Mouse (Mus musculus): Measurements from ENCODE around the gene Fbxo40. TPM values are rescaled to one million over a fixed set of nuclear protein-coding genes. Genes with fewer than 3 reads are reported as not detected.

The Fbxo40 gene
- polyA plus RNA-seq, 1 experiment from 2014 or later: 0.06 TPM

GRCm38 (mm10) chr16:36929216-36929615 is 61.1 kb downstream of the Fbxo40 start:
- H3K27ac ChIP-seq (ENCODE audit: low read length): no peak overlapping the region
- 94% methylated on average over 7 of the region's 7 CpGs for WGBS (ENCODE audit: insufficient replicate concordance)
- peaks cover 13% of the 10 kb centered on the region; the same call in 1 of the 2 replicates for H3K36me3 ChIP-seq (ENCODE audit: control insufficient read depth, insufficient read depth)
- H3K4me3 ChIP-seq (ENCODE audit: low read depth, low read length): no peak overlapping the region
- peaks cover 4% of the 10 kb centered on the region for H3K4me1 ChIP-seq (ENCODE audit: control insufficient read depth, low read depth, low read length)
- H3K27me3 ChIP-seq (ENCODE audit: control insufficient read depth, insufficient read depth, low read depth, low read length): no peaks in the 10 kb centered on the region
- no peak overlapping the region for H3K9ac ChIP-seq (ENCODE audit: low read depth, low read length)
- no peak overlapping the region for H3K4me2 ChIP-seq (ENCODE audit: low read depth, low read length)
- ATAC-seq (ENCODE audit: low read depth): no peak
- no peaks in the 10 kb centered on the region for H3K9me3 ChIP-seq (replicated peaks; ENCODE audit: control insufficient read depth, low read length)

- no peak overlapping the region for H3K4me3 ChIP-seq (ENCODE audit: low read depth, low read length)
- no peaks in the 10 kb centered on the region for H3K9me3 ChIP-seq (replicated peaks; ENCODE audit: control insufficient read depth, low read length)
- H3K27ac ChIP-seq (ENCODE audit: low read length): no peak overlapping the region
- ATAC-seq (ENCODE audit: low read depth): no peak
- H3K9ac ChIP-seq (ENCODE audit: low read depth, low read length): no peak overlapping the region
- no peaks in the 10 kb centered on the region for H3K4me1 ChIP-seq (ENCODE audit: control insufficient read depth, low read depth, low read length)
- WGBS (ENCODE audit: insufficient replicate concordance): 84% methylated on average over 8 of the region's 8 CpGs
- no peaks in the 10 kb centered on the region for H3K27me3 ChIP-seq (ENCODE audit: control insufficient read depth, insufficient read depth, low read depth, low read length)
- H3K36me3 ChIP-seq (ENCODE audit: control insufficient read depth, insufficient read depth): peaks cover 13% of the 10 kb centered on the region; the same call in 1 of the 2 replicates
- H3K4me2 ChIP-seq (ENCODE audit: low read depth, low read length): no peak overlapping the region
These were observed 62.2 kb downstream of the Fbxo40 start for GRCm38 (mm10) chr16:36928106-36928500.

GRCm38 (mm10) chr16:36927495-36928105 is 62.7 kb downstream of the Fbxo40 start:
- Histone ChIP-seq H3K4me3 (ENCODE audit: low read depth, low read length) (no peak overlapping the region), H3K9ac (ENCODE audit: low read depth, low read length) (no peak overlapping the region), H3K4me1 (ENCODE audit: control insufficient read depth, low read depth, low read length) (no peaks in the 10 kb centered on the region), H3K4me2 (ENCODE audit: low read depth, low read length) (no peak overlapping the region), H3K27ac (ENCODE audit: low read length) (no peak overlapping the region), H3K36me3 (ENCODE audit: control insufficient read depth, insufficient read depth) (peaks cover 13% of the 10 kb centered on the region; the same call in 1 of the 2 replicates), H3K27me3 (ENCODE audit: control insufficient read depth, insufficient read depth, low read depth, low read length) (no peaks in the 10 kb centered on the region), H3K9me3 (replicated peaks; ENCODE audit: control insufficient read depth, low read length) (no peaks in the 10 kb centered on the region)
- no peak for ATAC-seq (ENCODE audit: low read depth)
- WGBS (ENCODE audit: insufficient replicate concordance): 59% methylated on average over 10 of the region's 10 CpGs

GRCm38 (mm10) chr16:36926514-36927447 is 63.5 kb downstream of the Fbxo40 start:
- Histone ChIP-seq H3K4me3 (ENCODE audit: low read depth, low read length) (no peak overlapping the region), H3K9me3 (replicated peaks; ENCODE audit: control insufficient read depth, low read length) (no peaks in the 10 kb centered on the region), H3K27me3 (ENCODE audit: control insufficient read depth, insufficient read depth, low read depth, low read length) (no peaks in the 10 kb centered on the region), H3K36me3 (ENCODE audit: control insufficient read depth, insufficient read depth) (peaks cover 10% of the 10 kb centered on the region; the same call in 1 of the 2 replicates), H3K4me1 (ENCODE audit: control insufficient read depth, low read depth, low read length) (no peaks in the 10 kb centered on the region), H3K4me2 (ENCODE audit: low read depth, low read length) (no peak overlapping the region), H3K27ac (ENCODE audit: low read length) (no peak overlapping the region), H3K9ac (ENCODE audit: low read depth, low read length) (no peak overlapping the region)
- ATAC-seq (ENCODE audit: low read depth): no peak
- 78% methylated on average over 10 of the region's 10 CpGs for WGBS (ENCODE audit: insufficient replicate concordance)

GRCm38 (mm10) chr16:36925797-36926196 is 64.5 kb downstream of the Fbxo40 start:
- H3K4me2 ChIP-seq (ENCODE audit: low read depth, low read length): no peak overlapping the region
- 68% methylated on average over 6 of the region's 6 CpGs for WGBS (ENCODE audit: insufficient replicate concordance)
- H3K4me1 ChIP-seq (ENCODE audit: control insufficient read depth, low read depth, low read length): no peaks in the 10 kb centered on the region
- H3K27ac ChIP-seq (ENCODE audit: low read length): no peak overlapping the region
- ATAC-seq (ENCODE audit: low read depth): no peak
- H3K36me3 ChIP-seq (ENCODE audit: control insufficient read depth, insufficient read depth): peaks cover 10% of the 10 kb centered on the region; the same call in 1 of the 2 replicates
- H3K27me3 ChIP-seq (ENCODE audit: control insufficient read depth, insufficient read depth, low read depth, low read length): no peaks in the 10 kb centered on the region
- no peaks in the 10 kb centered on the region for H3K9me3 ChIP-seq (replicated peaks; ENCODE audit: control insufficient read depth, low read length)
- no peak overlapping the region for H3K4me3 ChIP-seq (ENCODE audit: low read depth, low read length)
- no peak overlapping the region for H3K9ac ChIP-seq (ENCODE audit: low read depth, low read length)

GRCm38 (mm10) chr16:36925351-36925750 is 64.9 kb downstream of the Fbxo40 start:
- Histone ChIP-seq H3K4me3 (ENCODE audit: low read depth, low read length) (no peak overlapping the region), H3K36me3 (ENCODE audit: control insufficient read depth, insufficient read depth) (peaks cover 10% of the 10 kb centered on the region; the same call in 1 of the 2 replicates), H3K4me2 (ENCODE audit: low read depth, low read length) (no peak overlapping the region), H3K9me3 (replicated peaks; ENCODE audit: control insufficient read depth, low read length) (no peaks in the 10 kb centered on the region), H3K27me3 (ENCODE audit: control insufficient read depth, insufficient read depth, low read depth, low read length) (no peaks in the 10 kb centered on the region), H3K4me1 (ENCODE audit: control insufficient read depth, low read depth, low read length) (no peaks in the 10 kb centered on the region), H3K27ac (ENCODE audit: low read length) (no peak overlapping the region), H3K9ac (ENCODE audit: low read depth, low read length) (no peak overlapping the region)
- WGBS (ENCODE audit: insufficient replicate concordance): 80% methylated on average over 6 of the region's 6 CpGs
- ATAC-seq (ENCODE audit: low read depth): no peak

GRCm38 (mm10) chr16:36924312-36924711 is 66.0 kb downstream of the Fbxo40 start:
- Histone ChIP-seq H3K4me3 (ENCODE audit: low read depth, low read length) (no peak overlapping the region), H3K4me1 (ENCODE audit: control insufficient read depth, low read depth, low read length) (no peaks in the 10 kb centered on the region), H3K27me3 (ENCODE audit: control insufficient read depth, insufficient read depth, low read depth, low read length) (no peaks in the 10 kb centered on the region), H3K27ac (ENCODE audit: low read length) (no peak overlapping the region), H3K9ac (ENCODE audit: low read depth, low read length) (no peak overlapping the region), H3K36me3 (ENCODE audit: control insufficient read depth, insufficient read depth) (peaks cover 8% of the 10 kb centered on the region; the same call in 1 of the 2 replicates), H3K9me3 (replicated peaks; ENCODE audit: control insufficient read depth, low read length) (no peaks in the 10 kb centered on the region), H3K4me2 (ENCODE audit: low read depth, low read length) (no peak overlapping the region)
- 76% methylated on average over 8 of the region's 8 CpGs for WGBS (ENCODE audit: insufficient replicate concordance)
- ATAC-seq (ENCODE audit: low read depth): no peak

- 69% methylated on average over 6 of the region's 6 CpGs for WGBS (ENCODE audit: insufficient replicate concordance)
- no peak for ATAC-seq (ENCODE audit: low read depth)
- Histone ChIP-seq H3K9me3 (replicated peaks; ENCODE audit: control insufficient read depth, low read length) (no peaks in the 10 kb centered on the region), H3K4me3 (ENCODE audit: low read depth, low read length) (no peak overlapping the region), H3K27me3 (ENCODE audit: control insufficient read depth, insufficient read depth, low read depth, low read length) (no peaks in the 10 kb centered on the region), H3K9ac (ENCODE audit: low read depth, low read length) (no peak overlapping the region), H3K27ac (ENCODE audit: low read length) (no peak overlapping the region), H3K36me3 (ENCODE audit: control insufficient read depth, insufficient read depth) (peaks cover 4% of the 10 kb centered on the region; the same call in 1 of the 2 replicates), H3K4me1 (ENCODE audit: control insufficient read depth, low read depth, low read length) (no peaks in the 10 kb centered on the region), H3K4me2 (ENCODE audit: low read depth, low read length) (no peak overlapping the region)
These were observed 68.3 kb downstream of the Fbxo40 start for GRCm38 (mm10) chr16:36921980-36922379.

All from liver, embryonic 16.5 days (tissue).